Mouse (Mus musculus) thymus, postnatal 25 days (tissue): Measurements from ENCODE around the gene Usp37.
"Not testable (repeated sequence)": the region's sequence is repeated elsewhere in the genome, so short reads cannot be mapped to it uniquely, and the experiment has no call there.

Experiments used
- DNase-seq: peaks from one replicate; pipeline ENCODE4 v3.0.0; 2022

Usp37 gene

GRCm38 (mm10) chr1:74544184-74544583 is at the start of gene Usp37:
Gene Usp37 (minus strand): TSS chr1:74544284.
- DNase-seq, result no peak

DNA sequence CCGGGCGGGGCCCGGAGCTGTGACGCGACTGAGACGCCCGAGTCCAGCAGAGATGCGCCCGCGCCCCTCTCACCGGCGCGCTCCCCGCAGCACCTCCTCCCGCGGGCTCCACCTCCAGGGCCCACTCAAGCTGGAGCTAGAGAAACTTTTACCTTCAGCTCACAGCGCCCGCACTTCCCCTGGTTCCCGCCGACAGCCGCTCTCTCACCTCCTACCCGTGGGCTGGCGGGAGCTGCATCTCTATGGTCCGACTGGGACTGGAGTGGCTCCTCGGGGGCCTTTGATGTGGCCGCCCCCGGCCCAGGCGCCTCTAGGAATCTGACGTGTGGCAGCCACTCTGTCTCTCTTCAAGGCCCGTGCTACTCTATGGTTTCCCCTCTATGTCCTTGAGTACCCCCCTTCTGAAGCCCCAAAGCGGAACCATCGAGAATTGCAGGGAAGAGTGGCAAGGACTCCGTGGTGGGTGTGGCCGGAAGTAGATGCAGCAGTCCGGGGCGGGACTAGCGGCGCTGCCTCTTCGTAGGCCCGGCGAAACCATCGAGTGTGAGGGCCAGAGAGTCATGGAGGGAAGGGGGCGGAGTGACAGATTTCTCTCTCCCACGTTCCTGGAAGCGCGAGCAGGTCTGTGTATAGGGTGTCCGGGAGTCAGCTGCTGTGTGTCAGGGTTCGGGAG is 43.8 kb upstream of the Usp37 start, which contains the start of the genes Zfp142 and Bcs1l:
Gene Zfp142 (minus strand): TSS at position 474 of the 673 bp plus-strand sequence.
Gene Bcs1l (plus strand): TSS at position 517 of the 673 bp plus-strand sequence.
- peak; percentile 99 for DNase-seq

DNA sequence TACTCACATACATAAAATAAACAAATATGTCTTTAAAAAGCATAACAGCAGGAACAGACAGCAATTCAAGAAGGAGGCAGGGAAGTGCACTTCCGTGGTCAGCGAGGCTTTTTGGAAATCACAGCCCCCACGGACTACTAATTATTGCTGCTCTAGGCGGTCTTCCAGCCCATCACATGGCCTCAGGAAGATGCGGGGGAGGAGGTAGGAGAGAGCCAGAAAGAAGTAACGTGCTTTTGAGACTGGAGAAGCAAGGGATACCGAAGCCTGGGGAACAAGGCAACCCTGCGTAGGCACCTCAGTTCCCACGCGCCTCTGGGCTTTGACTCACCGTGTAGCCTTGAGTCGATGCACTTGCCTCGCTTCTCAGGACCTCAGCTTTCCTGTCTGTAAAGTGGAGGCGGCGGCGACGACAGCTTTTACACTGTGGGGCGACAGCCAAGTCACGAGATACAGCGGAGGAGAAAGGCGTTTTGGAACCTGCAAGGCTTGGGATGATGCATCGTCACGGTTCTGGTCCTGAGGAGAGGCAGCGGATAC is 43.2 kb upstream of the Usp37 start:
- DNase-seq, result no peak

DNA sequence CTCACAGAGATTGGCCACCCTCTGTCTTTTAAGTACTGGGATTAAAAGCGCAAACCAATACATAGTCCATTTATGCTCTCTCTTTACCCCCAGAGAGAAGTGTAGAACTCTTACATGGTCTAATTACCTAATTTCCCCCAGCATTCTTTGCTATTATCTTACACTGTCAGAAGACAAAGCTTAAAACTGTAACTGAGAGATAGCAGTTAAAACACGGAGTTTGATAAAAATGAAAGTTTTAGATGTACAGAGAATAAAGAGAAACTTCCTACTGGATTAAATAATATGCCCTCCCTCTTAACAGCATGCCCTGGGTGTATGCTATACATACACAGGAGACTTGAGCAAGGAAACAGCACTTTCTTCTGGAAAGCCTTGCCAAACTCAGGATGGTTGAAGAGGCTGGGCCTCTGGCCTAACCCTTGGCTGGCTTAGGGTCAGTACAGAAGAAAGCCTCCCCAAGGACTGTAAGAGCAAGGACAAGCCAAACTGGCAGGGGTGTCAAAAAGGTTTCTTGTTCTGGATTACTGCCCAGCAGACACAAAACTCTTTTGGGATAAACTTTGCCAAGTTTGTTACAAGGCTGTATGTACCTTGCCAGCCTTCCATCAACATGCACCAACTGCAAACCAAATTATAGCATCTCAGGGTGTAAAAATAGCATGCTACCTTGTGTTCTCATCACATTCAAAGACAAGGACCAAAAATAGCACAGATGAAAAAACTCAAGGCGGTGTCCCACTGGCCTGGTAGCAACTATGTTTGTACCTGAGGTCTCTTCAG is 40.7 kb upstream of the Usp37 start:
- no peak for DNase-seq

- no peak for DNase-seq
Measured at GRCm38 (mm10) chr1:74582621-74583020, 38.5 kb upstream of the Usp37 start.

GRCm38 (mm10) chr1:74569739-74570719 is 25.9 kb upstream of the Usp37 start:
- no peak for DNase-seq

GRCm38 (mm10) chr1:74565834-74566233 is 21.8 kb upstream of the Usp37 start:
- DNase-seq, result no peak

- no peak for DNase-seq
Measured at GRCm38 (mm10) chr1:74559061-74559460, 15.0 kb upstream of the Usp37 start.

DNA sequence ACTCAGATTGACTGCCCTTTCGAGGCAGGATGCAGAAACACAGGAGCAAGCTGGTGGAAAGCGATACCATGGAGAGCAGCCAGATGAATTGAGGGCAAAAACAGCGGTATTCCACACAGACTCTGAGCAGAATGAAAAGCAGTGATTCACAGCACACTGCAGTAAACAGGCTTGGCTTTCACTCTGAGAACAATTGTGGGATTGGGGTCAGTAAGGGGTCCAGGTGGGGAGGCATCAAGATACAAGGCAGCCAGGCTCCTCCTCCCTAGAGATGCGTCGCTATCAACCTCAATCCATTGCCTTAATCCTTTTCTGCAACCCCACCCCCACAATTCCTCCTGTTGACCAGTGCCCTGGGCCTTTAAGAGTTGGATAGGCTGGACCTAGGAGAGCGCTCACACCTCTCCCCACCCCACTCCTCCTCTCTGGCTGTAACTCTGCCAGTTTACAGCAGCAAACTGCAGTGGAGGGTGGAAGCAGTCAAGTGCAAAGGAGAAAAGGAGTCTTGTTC is 1.6 kb downstream of the Usp37 start, which contains the start of gene Plcd4:
Gene Plcd4 (plus strand): TSS at position 438 of the 511 bp plus-strand sequence.
- DNase-seq, result no peak

DNA sequence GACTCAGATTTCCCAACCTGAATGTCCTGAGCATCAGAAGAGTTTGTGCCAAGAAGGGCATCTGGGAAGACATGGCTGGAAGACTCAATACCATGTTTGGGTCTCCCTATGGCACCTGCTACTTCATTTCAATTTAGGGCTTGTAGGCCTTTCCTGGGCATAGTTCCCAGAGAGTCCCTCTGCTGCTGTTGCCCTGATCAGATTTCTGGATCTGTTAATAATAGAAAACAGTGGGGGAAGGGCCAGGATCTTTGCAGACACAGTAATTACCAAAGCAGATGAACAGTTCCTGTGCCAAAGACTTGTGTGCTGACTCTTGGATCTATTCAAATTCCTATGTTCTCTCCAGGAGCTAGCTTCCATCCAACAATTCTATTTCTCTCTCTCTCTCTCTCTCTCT is 5.4 kb downstream of the Usp37 start:
- DNase-seq, result no peak

GRCm38 (mm10) chr1:74528589-74528988 is 15.5 kb downstream of the Usp37 start:
- no peak for DNase-seq

DNA sequence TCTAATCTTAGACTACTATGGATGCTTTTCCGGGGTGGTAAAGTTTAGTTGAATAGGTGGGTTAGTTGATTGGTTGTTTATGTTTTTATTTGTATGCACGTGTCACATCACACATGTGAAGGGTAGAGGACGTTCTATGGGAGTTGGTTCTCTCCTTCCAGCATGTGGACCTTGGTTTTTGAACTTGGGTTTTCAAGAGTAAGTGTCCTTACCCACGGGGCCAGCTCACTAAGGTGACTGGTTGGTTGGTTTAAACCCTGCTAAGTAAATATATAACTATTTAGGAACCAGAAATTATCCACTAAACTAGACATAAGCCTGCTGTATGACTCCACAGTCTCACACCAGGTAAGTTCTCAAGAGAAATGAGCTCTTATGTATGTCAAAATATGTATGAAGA is 19.3 kb downstream of the Usp37 start:
- DNase-seq, result no peak

GRCm38 (mm10) chr1:74519875-74520274 is 24.2 kb downstream of the Usp37 start:
- DNase-seq, result no peak

- not testable (repeated sequence) for DNase-seq
Measured at GRCm38 (mm10) chr1:74512999-74513398, 31.1 kb downstream of the Usp37 start.

GRCm38 (mm10) chr1:74511306-74511705 is 32.8 kb downstream of the Usp37 start:
- no peak for DNase-seq

GRCm38 (mm10) chr1:74507780-74508179 is 36.3 kb downstream of the Usp37 start:
- no peak for DNase-seq

- no peak for DNase-seq
Measured at GRCm38 (mm10) chr1:74506471-74506881, 37.6 kb downstream of the Usp37 start.

DNA sequence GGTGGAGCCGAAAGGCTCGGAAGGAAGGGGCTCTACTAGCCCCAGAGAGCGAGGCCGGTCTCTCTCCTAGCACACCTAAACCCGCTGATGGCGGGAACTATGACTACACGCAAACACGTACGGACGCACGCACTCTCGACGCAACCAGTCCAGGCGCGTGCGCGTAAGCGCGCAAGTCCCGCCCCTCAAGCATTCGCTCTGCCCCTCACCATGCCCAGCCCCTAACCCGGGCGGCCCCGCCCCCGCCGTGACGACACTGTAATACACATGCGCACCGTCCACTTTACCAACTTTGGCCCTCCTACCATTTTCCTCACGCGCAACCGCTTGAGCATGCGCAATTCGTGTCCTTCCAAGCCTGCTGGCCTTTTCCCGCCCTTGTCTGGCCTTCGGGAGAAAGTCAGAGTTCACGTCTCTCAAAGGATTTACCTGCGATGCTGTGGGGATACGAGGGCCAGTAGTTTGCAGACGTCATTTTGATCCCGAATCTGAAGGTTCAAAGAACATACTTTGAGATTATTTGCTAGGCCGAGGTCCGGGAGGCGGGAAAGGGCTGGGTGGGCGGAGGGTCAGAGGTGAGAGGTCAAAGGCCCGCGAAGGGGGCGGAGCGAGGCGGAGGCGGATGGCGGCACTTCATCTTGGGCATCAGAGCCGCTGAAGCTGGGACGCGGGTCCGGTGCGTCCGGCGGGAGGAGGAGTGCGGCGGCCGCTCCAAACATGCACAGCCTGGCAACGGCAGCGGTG is 38.2 kb downstream of the Usp37 start, which contains the start of gene Cnot9:
Gene Cnot9 (plus strand): TSS at position 338 of the 744 bp plus-strand sequence.
- DNase-seq, result peak; percentile 100

DNA sequence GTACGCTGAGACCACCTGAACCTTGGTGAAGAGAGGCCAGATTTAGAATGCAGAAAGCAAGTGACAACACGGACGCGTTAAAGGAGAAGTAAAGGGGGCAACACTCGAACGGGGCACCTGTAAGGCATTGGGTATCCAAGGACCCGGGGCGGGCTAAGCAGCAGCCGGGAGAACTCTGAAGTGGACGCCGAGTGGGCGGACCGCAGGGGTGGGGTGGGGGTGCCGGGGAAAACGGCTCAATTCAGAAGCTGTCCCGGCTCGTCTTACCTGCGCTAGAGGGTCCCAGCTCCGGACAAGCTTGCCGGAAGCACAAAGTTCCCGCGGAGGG is 38.7 kb downstream of the Usp37 start:
- DNase-seq, result no peak

GRCm38 (mm10) chr1:74501106-74501505 is 43.0 kb downstream of the Usp37 start:
- DNase-seq, result no peak

DNA sequence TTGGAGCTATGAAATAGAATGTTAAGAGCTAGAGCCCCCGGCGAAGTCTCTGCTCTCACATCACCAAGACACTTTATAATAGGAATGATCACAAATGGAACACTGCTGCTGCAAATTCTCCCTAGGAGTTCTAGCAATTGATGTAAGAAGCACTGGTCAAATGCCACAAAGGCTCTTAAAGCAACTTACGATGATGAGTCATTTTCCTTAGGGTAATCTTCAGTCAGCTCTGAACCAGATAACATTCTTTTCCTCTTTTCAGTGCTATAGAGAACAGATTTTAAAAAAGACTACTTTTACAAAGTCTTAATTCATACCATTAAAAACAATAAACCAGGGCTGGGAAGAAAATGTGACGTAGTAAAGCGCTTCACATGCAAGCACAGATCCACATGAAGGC is 58.3 kb downstream of the Usp37 start:
- no peak for DNase-seq

DNA sequence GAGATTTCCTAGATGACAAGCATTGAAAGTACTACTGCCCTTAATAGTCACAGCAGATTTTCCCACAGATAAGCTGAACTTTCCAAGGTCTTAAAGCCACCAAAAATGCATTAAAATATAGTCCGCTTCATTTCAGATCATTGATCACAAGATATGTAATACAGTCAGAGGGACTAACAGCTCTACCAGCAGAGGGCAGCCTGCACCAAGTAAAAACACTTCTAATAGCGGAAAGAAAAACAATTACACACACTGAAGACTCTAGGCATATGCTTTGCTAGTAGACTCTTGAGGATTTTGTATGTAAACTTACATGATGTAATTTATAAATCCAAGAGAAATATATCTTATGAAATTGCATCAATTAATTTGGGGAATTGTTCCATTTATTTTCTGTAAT is 83.8 kb downstream of the Usp37 start:
- peak; percentile 21 for DNase-seq
